Mouse (Mus musculus): ENCODE data around the gene 4930535I16Rik.

The 4930535I16Rik gene

DNA sequence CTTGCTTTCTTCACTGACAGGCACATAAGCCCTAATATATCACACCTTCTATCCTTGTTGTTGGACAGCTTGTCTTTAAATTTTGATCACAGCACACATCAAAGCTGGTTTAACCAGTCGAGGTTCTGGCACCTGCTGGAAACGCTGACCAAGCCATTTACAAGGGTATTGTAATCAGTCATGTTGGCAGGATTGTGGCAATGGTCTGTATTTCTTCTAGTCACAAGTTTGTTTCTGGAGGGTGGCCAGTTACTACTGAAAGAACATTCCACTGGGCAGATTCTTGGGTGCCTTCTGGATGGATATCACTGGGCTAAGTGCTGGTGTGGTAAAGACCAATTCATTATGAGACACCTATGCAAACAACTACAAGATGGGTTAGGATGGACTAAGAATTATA is 5.4 kb downstream of the 4930535I16Rik start:
- in situ Hi-C loops (cut with MboI, MseI): loop anchor here (25.0 kb wide), 4 partner anchors 325 to 1225 kb away; partner anchors contain the start of genes Ppie (in 1 of the 2) and Zc3h12a (in 1 of the 2)

- in situ Hi-C loops (cut with MboI, MseI): loop anchor here (25.0 kb wide), 4 partner anchors 324 to 1226 kb away; partner anchors contain the start of genes Ppie (in 1 of the 2) and Zc3h12a (in 1 of the 2)
Measured at GRCm38 (mm10) chr4:123911503-123911902, 6.3 kb downstream of the 4930535I16Rik start.

GRCm38 (mm10) chr4:123905126-123905668 is 12.6 kb downstream of the 4930535I16Rik start:
- in situ Hi-C loops (cut with MboI, MseI): loop anchor here (25.0 kb wide), 4 partner anchors 318 to 1232 kb away; partner anchors contain the start of genes Ppie (in 1 of the 2) and Zc3h12a (in 1 of the 2)

DNA sequence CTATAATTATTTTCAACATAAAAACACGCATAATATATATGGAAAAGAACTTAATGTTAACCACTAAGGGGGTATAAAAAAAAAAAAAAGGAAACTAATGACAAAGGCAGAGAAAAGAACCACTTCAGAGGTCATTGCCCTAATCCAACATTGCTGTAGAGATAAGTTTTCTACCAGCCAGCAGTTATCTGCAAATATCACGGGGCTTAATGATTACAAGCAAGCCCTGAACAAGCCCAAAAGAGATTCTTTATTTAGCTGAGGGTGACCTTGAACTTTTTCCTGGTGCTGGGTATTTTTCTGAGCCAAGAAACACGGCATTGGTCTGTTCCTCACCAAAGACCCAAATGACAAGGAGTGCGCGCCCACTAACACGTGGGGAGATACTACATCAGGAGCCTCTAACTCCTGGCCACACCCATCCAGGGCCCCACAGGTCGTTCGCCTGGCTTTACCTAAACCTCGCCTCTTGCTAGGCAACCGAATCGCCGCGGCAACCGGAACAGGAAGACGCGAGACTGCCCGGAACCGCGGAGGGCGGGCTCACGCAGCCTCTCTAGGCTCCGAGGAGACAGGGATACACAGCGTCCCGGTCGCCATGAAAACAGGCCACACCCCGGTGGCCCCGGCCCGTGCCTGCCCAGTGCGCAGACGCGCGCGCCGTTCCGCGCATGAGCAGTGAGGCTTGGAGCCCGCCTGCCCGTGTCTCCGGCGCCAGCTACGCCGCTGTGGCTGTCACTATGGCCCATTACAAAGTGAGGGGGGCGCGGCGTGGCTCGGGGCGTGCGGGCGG is 13.3 kb downstream of the 4930535I16Rik start, which contains the start of gene Mycbp:
Gene Mycbp, plus strand, starts transcription at position 500 of the 793 bp plus-strand sequence.
- in situ Hi-C loops (cut with MboI, MseI): loop anchor here (5.0 to 25.0 kb wide), 5 partner anchors 152 to 1233 kb away; partner anchors contain the start of genes Akirin1 (in 1 of the 2), Ppie (in 1 of the 2) and Zc3h12a (in 1 of the 2)

DNA sequence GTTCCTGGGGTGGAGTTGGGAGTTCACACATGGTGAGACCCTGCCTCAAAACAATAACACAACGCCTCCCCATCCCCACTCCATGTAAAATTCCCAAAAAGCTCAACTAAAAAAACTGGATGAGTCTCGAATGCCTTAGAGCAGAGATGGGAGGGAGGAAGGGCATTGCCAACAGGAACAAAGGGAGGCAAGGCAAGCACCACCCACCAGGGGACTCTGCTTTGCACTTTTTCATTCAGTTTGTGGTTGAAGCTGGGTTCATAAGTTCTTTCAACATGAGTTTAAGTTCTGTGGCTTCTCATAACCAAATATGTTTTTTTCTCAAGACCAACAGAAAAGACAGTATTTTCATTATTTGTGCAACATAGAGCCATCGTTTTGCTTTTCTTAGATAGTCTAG is 14.4 kb downstream of the 4930535I16Rik start:
- in situ Hi-C loops (cut with MboI, MseI): loop anchor here (5.0 to 25.0 kb wide), 5 partner anchors 151 to 1234 kb away; partner anchors contain the start of genes Akirin1 (in 1 of the 2), Ppie (in 1 of the 2) and Zc3h12a (in 1 of the 2)

DNA sequence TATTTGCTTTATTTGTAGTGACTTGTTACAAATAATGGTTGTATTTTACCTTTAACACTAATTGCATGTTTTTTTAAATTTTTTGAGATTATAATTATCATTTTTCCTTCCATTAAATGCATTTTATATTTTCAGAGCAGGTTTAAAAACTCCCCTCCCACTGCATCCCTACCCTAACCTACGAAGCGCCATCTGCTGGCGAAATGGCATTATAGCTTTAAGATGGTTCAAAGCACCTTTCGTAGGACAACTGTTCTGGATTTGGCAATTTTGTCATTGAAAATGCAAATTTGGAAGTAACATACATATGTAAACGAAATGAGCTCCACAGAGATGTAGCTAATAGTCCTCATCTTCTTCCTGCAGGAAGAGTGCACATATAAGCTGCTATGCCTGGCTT is 19.1 kb downstream of the 4930535I16Rik start:
- in situ Hi-C loops (cut with MboI, MseI): loop anchor here in 1 of 2 experiments (10.0 kb wide), 1 partner anchor 1134 kb away; no protein-coding TSS in a partner anchor

DNA sequence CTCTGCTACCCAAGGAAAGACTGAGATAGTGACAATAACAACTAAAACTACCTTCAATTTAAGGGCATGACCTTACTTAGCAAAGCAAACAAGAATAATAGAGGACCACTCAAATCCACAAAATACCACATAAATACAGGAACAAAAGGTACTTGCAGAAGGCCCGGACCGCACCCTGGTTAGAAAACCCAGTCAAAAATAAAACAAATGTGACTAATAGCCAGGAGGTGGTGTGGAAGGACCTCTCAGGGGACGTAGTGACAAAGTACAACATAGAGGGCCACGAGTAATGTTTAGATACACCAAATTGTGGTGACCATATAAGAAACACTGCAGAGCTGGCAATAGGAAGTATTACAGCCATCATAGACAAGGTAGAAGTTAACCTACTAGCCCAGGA is 23.5 kb downstream of the 4930535I16Rik start:
- in situ Hi-C loops (cut with MboI, MseI): loop anchor here in 1 of 2 experiments (10.0 kb wide), 1 partner anchor 1129 kb away; no protein-coding TSS in a partner anchor

GRCm38 (mm10) chr4:123893726-123894125 is 24.1 kb downstream of the 4930535I16Rik start:
- in situ Hi-C loops (cut with MboI, MseI): loop anchor here in 1 of 2 experiments (10.0 kb wide), 1 partner anchor 1129 kb away; no protein-coding TSS in a partner anchor

Data from T-helper 17 cell (primary cell).